Mouse (Mus musculus) testis, adult 2 months (tissue): ENCODE measurements around the gene H13. TPM values are rescaled to one million over a fixed set of nuclear protein-coding genes. Genes with fewer than 3 reads are reported as not detected.

Source experiments
- H3K27ac ChIP-seq: fragments of 200-500 bp; 2 replicates; pipeline ENCODE4 v1.5.1; 2012; ENCODE audit warnings: low read depth, low read length; ENCODE audit not compliant: control insufficient read depth, insufficient read depth
- H3K27me3 ChIP-seq: fragments of 200-500 bp; 2 replicates; pipeline ENCODE4 v1.6.1; 2012; ENCODE audit warnings: mild to moderate bottlenecking, low read length, moderate library complexity; ENCODE audit not compliant: control insufficient read depth, insufficient read depth
- H3K36me3 ChIP-seq: fragments of 200-500 bp; 2 replicates; pipeline ENCODE4 v1.6.1; 2012; ENCODE audit warnings: mild to moderate bottlenecking, low read length; ENCODE audit not compliant: control insufficient read depth, insufficient read depth
- H3K4me1 ChIP-seq: fragments of 200-500 bp; 2 replicates; pipeline ENCODE4 v1.6.1; 2012; ENCODE audit warnings: low read length; ENCODE audit not compliant: control insufficient read depth, insufficient read depth
- H3K4me3 ChIP-seq: fragments of 200-500 bp; 2 replicates; pipeline ENCODE4 v1.5.1; 2012; ENCODE audit warnings: low read depth, mild to moderate bottlenecking, low read length, moderate library complexity, mixed read lengths; ENCODE audit not compliant: control insufficient read depth
- CTCF ChIP-seq: fragments of 200-500 bp; IDR thresholded peaks from 2 replicates; pipeline ENCODE4 v1.5.1; 2012; ENCODE audit warnings: low read depth, mild to moderate bottlenecking, inconsistent platforms, low read length, moderate library complexity; ENCODE audit not compliant: control insufficient read depth, insufficient read depth, insufficient replicate concordance
- POLR2A ChIP-seq: fragments of 200-500 bp; IDR thresholded peaks from 2 replicates; pipeline ENCODE4 v1.6.1; 2012; ENCODE audit warnings: low read depth, mild to moderate bottlenecking, inconsistent platforms, low read length, moderate library complexity; ENCODE audit not compliant: control insufficient read depth
- polyA plus RNA-seq: library from polyadenylated mRNA; depleted of rRNA; stranded (reverse); fragments of >200 nt; gene quantifications from 2 replicates; pipeline ENCODE4 v1.2.3, GENCODE M21; 2012; rRNA removed

Gene H13
- polyA plus RNA-seq, 1 experiment = 84.7 TPM

GRCm38 (mm10) chr2:152742435-152742834, 73.2 kb downstream of the H13 start:
- Histone ChIP-seq H3K4me3 (no peak overlapping the region), H3K36me3 (no peaks in the 10 kb centered on the region), H3K27ac (no peak overlapping the region), H3K27me3 (no peaks in the 10 kb centered on the region), H3K4me1 (peaks cover 13% of the 10 kb centered on the region)
- TF ChIP-seq CTCF (peak; percentile 38; the same call in 1 of the 2 replicates), POLR2A (no peak)

GRCm38 (mm10) chr2:152753944-152754711, 84.9 kb downstream of the H13 start, which contains the start of gene Cox4i2:
TSS of gene Cox4i2 (plus strand) at chr2:152754173.
- Histone ChIP-seq H3K4me1 (no peaks in the 10 kb centered on the region; the same call in 1 of the 2 replicates), H3K36me3 (no peaks in the 10 kb centered on the region), H3K4me3 (no peak within 1 kb of the TSS; the same call in 1 of the 2 replicates), H3K27ac (no peak within 1 kb of the TSS), H3K27me3 (no peaks in the 10 kb centered on the region)
- TF ChIP-seq CTCF (no peak), POLR2A (no peak)

GRCm38 (mm10) chr2:152756474-152757393, 87.5 kb downstream of the H13 start:
- no peak for TF ChIP-seq POLR2A
- TF ChIP-seq CTCF = no peak
- H3K27ac ChIP-seq = no peak overlapping the region
- no peaks in the 10 kb centered on the region; the same call in 1 of the 2 replicates for H3K4me1 ChIP-seq
- H3K4me3 ChIP-seq = no peak overlapping the region
- no peaks in the 10 kb centered on the region for H3K27me3 ChIP-seq
- no peaks in the 10 kb centered on the region for H3K36me3 ChIP-seq

- TF ChIP-seq CTCF (no peak), POLR2A (no peak)
- Histone ChIP-seq H3K4me1 (no peaks in the 10 kb centered on the region; the same call in 1 of the 2 replicates), H3K27me3 (no peaks in the 10 kb centered on the region)
These were observed 88.2 kb downstream of the H13 start for GRCm38 (mm10) chr2:152757478-152757877.

More at GRCm38 (mm10) chr2:152757478-152757877, 88.2 kb downstream of the H13 start:
- no peaks in the 10 kb centered on the region for H3K36me3 ChIP-seq
- no peak overlapping the region for H3K4me3 ChIP-seq
- H3K27ac ChIP-seq = no peak overlapping the region

Other genes starting within 250 kb of the H13 start
- 1.4 TPM in 1 of 2 replicates, not detected in the other for gene Defb23, start 204.8 kb upstream of the H13 start, polyA plus RNA-seq
- gene Defb20, start 192.4 kb upstream of the H13 start, polyA plus RNA-seq = 0.28 and 0.52 TPM in 2 replicates
- 7.6 TPM in 1 of 2 replicates, not detected in the other for gene Defb22, start 179.3 kb upstream of the H13 start, polyA plus RNA-seq
- gene Defb26, start 157.8 kb upstream of the H13 start, polyA plus RNA-seq = 4.3 TPM in 1 of 2 replicates, not detected in the other
- gene Defb28, start 151.2 kb upstream of the H13 start, polyA plus RNA-seq = 108 TPM in 1 of 2 replicates, not detected in the other
- gene Defb29, start 129.4 kb upstream of the H13 start, polyA plus RNA-seq = not detected in 2 replicates
- gene Gm17416, start 100.1 kb upstream of the H13 start, polyA plus RNA-seq = not detected in 2 replicates
- gene Defb21, start 96.7 kb upstream of the H13 start, polyA plus RNA-seq = 4.1 and 4.5 TPM in 2 replicates
- gene Defb19, start 89.1 kb upstream of the H13 start, polyA plus RNA-seq = 710 and 946 TPM in 2 replicates
- gene Defb45, start 70.1 kb upstream of the H13 start, polyA plus RNA-seq = 16.3 and 25.5 TPM in 2 replicates
- gene Defb36, start 65.1 kb upstream of the H13 start, polyA plus RNA-seq = 125 and 129 TPM in 2 replicates
- gene Defb25, start 46.4 kb upstream of the H13 start, polyA plus RNA-seq = not detected in 2 replicates
- gene Rem1, start 42.5 kb upstream of the H13 start, polyA plus RNA-seq = 1.2 and 1.7 TPM in 2 replicates
- gene Mcts2, start 17.6 kb downstream of the H13 start, polyA plus RNA-seq = 41.8 and 43.6 TPM in 2 replicates
- gene Id1, start 66.8 kb downstream of the H13 start, polyA plus RNA-seq = 5.5 and 12.8 TPM in 2 replicates
- gene Cox4i2, start 84.7 kb downstream of the H13 start, polyA plus RNA-seq = 0.32 and 0.85 TPM in 2 replicates
- gene Bcl2l1, start 162.3 kb downstream of the H13 start, polyA plus RNA-seq = 74.9 and 80.8 TPM in 2 replicates
- gene Tpx2, start 178.5 kb downstream of the H13 start, polyA plus RNA-seq = 8.2 and 9.0 TPM in 2 replicates
- 0.04 TPM in 1 of 2 replicates, not detected in the other for gene Mylk2, start 241.9 kb downstream of the H13 start, polyA plus RNA-seq